Mouse (Mus musculus): ENCODE measurements at regions not wholly inside any gene's neighbourhood (a gene's known extent, or its start where the extent isn't known, plus 50 kb on each side); places are given as distances from the start of the nearest gene placed in this dataset.

- TF ChIP-seq MAX (IDR thresholded peaks at IDR 0.05; ENCODE audit: low read length) = no peak
- peak; percentile 95 for TF ChIP-seq TCF12 (IDR thresholded peaks at IDR 0.05; ENCODE audit: low read depth, low read length)
- no peak for TF ChIP-seq CTCF (IDR thresholded peaks at IDR 0.05 in 2 of 3, conservative IDR thresholded peaks at IDR 0.05 in 1 of 3; ENCODE audit: control insufficient read depth in 1 of 3, insufficient read depth in 1 of 3, low read depth in 2 of 3, low read length in 3 of 3, poor library complexity in 1 of 3, severe bottlenecking in 1 of 3)
- peak; percentile 96 to 98 for TF ChIP-seq EP300 (IDR thresholded peaks at IDR 0.05; ENCODE audit: low read depth in 1 of 2, low read length in 2 of 2)
- no peak for TF ChIP-seq MYC (IDR thresholded peaks at IDR 0.05; ENCODE audit: low read depth, low read length)
- peak; percentile 69; the same call in 1 of the 2 replicates for TF ChIP-seq SIN3A (IDR thresholded peaks at IDR 0.05; ENCODE audit: low read length)
- TF ChIP-seq ETS1 (IDR thresholded peaks at IDR 0.05; ENCODE audit: low read depth, low read length) = peak; percentile 97
- TF ChIP-seq BHLHE40 (IDR thresholded peaks at IDR 0.05; ENCODE audit: borderline replicate concordance, low read depth, low read length) = no peak
- no peak for TF ChIP-seq RAD21 (IDR thresholded peaks at IDR 0.05; ENCODE audit: low read depth, low read length)
- no peak for TF ChIP-seq ZMIZ1 (IDR thresholded peaks at IDR 0.05; ENCODE audit: low read depth, low read length)
These were observed 62.1 kb downstream of the Gm10260 start for GRCm38 (mm10) chr13:97698317-97698716.

Measured in MEL (cell line).